Mouse (Mus musculus): ENCODE measurements around the gene Arhgef10l.

DNA sequence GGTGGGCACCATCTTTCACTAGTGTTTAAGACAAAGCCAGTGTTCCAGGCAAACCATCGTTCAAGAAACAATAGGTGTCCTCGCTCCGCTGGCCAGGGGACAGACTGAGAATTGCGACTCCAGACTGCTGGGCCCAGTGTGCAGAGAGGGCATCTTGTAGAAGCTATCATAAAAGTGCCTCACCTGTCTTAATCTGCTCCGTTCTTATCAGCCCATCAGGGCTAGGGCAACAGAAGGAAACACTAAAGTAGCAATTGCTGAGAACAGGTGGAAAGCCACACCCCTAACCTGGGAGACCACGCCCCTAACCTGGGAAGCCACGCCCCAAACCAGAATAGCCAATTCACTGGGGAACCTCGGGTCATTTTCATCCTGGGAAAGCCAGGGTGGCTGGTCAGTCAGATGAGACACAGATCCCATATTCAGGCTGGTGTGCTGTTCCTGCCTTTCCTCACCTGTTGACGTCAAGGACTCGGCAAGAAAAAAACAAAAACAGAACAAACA lies 140.1 kb downstream of the Arhgef10l start:
- TF ChIP-seq POLR2A (IDR thresholded peaks at IDR 0.05; ENCODE audit: insufficient read length, low read depth) (no peak), CEBPB (IDR thresholded peaks at IDR 0.05; ENCODE audit: insufficient read depth, poor library complexity, severe bottlenecking) (no peak), MAX (IDR thresholded peaks at IDR 0.05; ENCODE audit: low read depth) (no peak)
